Mouse (Mus musculus) naive thymus-derived CD4-positive, alpha-beta T cell, adult 5 months (primary cell): Measurements from ENCODE around the gene Sox5. TPM values are rescaled to one million over a fixed set of nuclear protein-coding genes. Genes with fewer than 3 reads are reported as not detected.

ENCODE experiments used
- polyA plus RNA-seq: library from polyadenylated mRNA; unstranded; fragments of 100-300 nt; shearing (Covaris generic); gene quantifications from one replicate; pipeline ENCODE4 v1.2.1, GENCODE M21; 2017

The Sox5 gene
- 1.2 TPM for polyA plus RNA-seq

GRCm38 (mm10) chr6:144781431-144782030 is at the start of gene Sox5:
TSS of gene Sox5 (minus strand) at chr6:144781977.

